Mouse (Mus musculus): ENCODE measurements around the gene Card6. TPM values are rescaled to one million over a fixed set of nuclear protein-coding genes. Genes with fewer than 3 reads are reported as not detected.

Card6 gene
- total and polyA plus RNA-seq, 3 experiments: 0.08 to 0.13 TPM; not detected in 1

DNA sequence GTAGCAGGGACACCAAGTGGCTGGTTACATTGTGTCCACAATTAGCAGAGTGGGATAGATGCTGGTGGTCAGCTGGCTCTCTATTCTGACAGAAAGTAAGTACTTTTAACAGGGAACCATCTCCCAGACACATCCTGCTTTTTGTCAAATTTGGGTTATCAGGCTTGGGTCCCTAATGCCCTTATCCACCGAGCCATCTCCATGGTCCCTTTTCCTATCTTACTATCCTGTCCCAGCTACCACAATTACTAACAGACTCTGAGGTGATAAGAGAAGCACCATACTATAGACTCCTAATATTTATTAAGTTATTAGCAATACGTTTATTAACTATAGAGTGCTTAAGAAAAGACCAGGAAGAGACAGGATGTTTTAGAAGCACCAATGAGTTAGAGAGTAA lies 31.0 kb upstream of the Card6 start (continued):
- TF ChIP-seq RCOR1 (IDR thresholded peaks at IDR 0.05; ENCODE audit: low read depth, low read length) (peak; percentile 32; the same call in 1 of the 2 replicates), MAZ (IDR thresholded peaks at IDR 0.05; ENCODE audit: low read depth, low read length) (no peak; the same call in 1 of the 2 replicates)

DNA sequence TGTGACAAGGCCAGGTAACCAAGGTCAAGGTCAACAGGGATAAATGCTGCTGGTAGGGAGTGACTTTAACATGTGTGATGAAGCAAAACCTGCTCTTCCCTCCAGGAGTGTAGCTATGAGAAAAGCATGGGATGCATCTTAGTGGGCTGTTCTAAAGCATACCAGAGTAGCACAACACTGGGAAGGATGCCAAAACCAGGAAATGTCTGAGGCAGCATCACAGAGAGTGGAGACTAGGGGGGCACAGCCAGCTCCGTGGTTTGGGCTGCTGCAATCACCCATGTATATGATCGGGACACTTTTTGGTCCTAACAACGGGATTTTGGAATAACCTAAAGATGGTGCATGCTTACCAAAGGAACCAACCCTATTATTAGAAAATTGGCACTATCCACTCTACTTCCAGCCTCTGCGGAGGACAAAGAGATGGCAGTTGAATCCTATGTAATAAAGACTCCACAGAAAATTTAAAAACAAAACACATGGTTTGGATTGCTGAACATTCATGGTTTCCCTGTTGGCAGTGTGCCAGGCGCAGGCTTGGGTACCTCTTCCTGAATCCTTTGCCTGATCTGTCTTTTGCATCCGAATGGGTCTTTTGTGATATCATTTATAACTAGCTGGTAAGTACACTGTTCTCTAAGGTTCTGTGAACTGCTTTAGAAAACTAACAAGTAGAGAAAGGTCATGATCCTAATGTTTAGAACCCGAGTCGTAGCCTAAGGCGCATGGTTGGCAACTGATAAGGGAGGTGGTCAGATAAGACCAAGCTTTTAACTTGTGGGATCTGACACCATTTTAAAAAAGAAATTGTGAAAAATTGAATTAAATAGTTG lies 29.9 kb upstream of the Card6 start:
- Histone ChIP-seq H3K36me3 (ENCODE audit: control insufficient read depth in 1 of 2, insufficient read depth in 2 of 2, low read length in 2 of 2) (peaks cover 0 to 33% of the 10 kb centered on the region in 2 experiments; a peak in 2 of 4 replicates), H3K9ac (ENCODE audit: control insufficient read depth, low read depth, low read length, poor library complexity, severe bottlenecking) (peak overlapping the region; percentile 20; the same call in 1 of the 2 replicates), H3K79me2 (ENCODE audit: control insufficient read depth, insufficient read depth, low read length, poor library complexity) (no peaks in the 10 kb centered on the region), H3K9me3 (replicated peaks; ENCODE audit: insufficient read depth, low read length) (no peaks in the 10 kb centered on the region), H3K27me3 (ENCODE audit: control insufficient read depth in 1 of 2, insufficient read depth in 2 of 2, low read length in 2 of 2) (no peaks in the 10 kb centered on the region), H3K4me3 (ENCODE audit: control insufficient read depth in 1 of 2, insufficient read depth in 1 of 2, low read depth in 2 of 2, low read length in 2 of 2) (peak overlapping the region; percentile 14 to 40; a peak in 3 of 4 replicates), H3K27ac (ENCODE audit: control insufficient read depth, low read depth, low read length) (peak overlapping the region; percentile 84), H3K4me1 (ENCODE audit: control insufficient read depth in 1 of 2, insufficient read depth in 2 of 2, low read length in 2 of 2) (peaks cover 23 to 29% of the 10 kb centered on the region in 2 experiments)
- TF ChIP-seq RCOR1 (IDR thresholded peaks at IDR 0.05; ENCODE audit: low read depth, low read length) (peak; percentile 78), MXI1 (IDR thresholded peaks at IDR 0.05; ENCODE audit: low read depth, low read length) (peak; percentile 22; the same call in 1 of the 2 replicates), CHD1 (IDR thresholded peaks at IDR 0.05; ENCODE audit: low read depth, low read length) (no peak; the same call in 1 of the 2 replicates), CHD2 (IDR thresholded peaks at IDR 0.05; ENCODE audit: low read length) (no peak; the same call in 1 of the 2 replicates), HCFC1 (IDR thresholded peaks at IDR 0.05; ENCODE audit: low read depth, low read length) (0 out of 2 replicates have a peak, but pooled peaks have one; percentile 40), SIN3A (IDR thresholded peaks at IDR 0.05; ENCODE audit: low read length) (peak; percentile 47; the same call in 1 of the 2 replicates), TBP (IDR thresholded peaks at IDR 0.05; ENCODE audit: low read depth, low read length) (peak; percentile 28; the same call in 1 of the 2 replicates), GATA1 (IDR thresholded peaks at IDR 0.05; ENCODE audit: low read depth, low read length) (peak; percentile 98), POLR2A (IDR thresholded peaks at IDR 0.05; ENCODE audit: control insufficient read depth in 1 of 2, insufficient read depth in 1 of 2, low read depth in 1 of 2, low read length in 2 of 2, poor library complexity in 1 of 2) (no peak), TAL1 (IDR thresholded peaks at IDR 0.05; ENCODE audit: low read length) (peak; percentile 79), RAD21 (IDR thresholded peaks at IDR 0.05; ENCODE audit: low read depth, low read length) (no peak), ETS1 (IDR thresholded peaks at IDR 0.05; ENCODE audit: low read depth, low read length) (peak; percentile 61; the same call in 1 of the 2 replicates), ELF1 (IDR thresholded peaks at IDR 0.05; ENCODE audit: low read depth, low read length) (0 out of 2 replicates have a peak, but pooled peaks have one; percentile 12), TCF12 (IDR thresholded peaks at IDR 0.05; ENCODE audit: low read depth, low read length) (peak; percentile 91), EP300 (IDR thresholded peaks at IDR 0.05; ENCODE audit: low read depth in 1 of 2, low read length in 2 of 2) (peak; percentile 88 to 95), E2F4 (IDR thresholded peaks at IDR 0.05; ENCODE audit: borderline replicate concordance, low read depth, low read length) (no peak), MYC (IDR thresholded peaks at IDR 0.05; ENCODE audit: low read depth, low read length) (peak; percentile 78; the same call in 1 of the 2 replicates)
- DNase-seq (ENCODE audit: low read depth, low spot score): peak; percentile 76

All from MEL (cell line).